Mouse (Mus musculus) left cerebral cortex, adult 11 months (tissue): ENCODE results near the gene Vegfa.
"Not testable (repeated sequence)": the region's sequence is repeated elsewhere in the genome, so short reads cannot be mapped to it uniquely, and the experiment has no call there.

Source experiments
- DNase-seq: peaks from one replicate; pipeline ENCODE4 v3.0.0; 2022; ENCODE audit warnings: low spot score

Vegfa gene

DNA sequence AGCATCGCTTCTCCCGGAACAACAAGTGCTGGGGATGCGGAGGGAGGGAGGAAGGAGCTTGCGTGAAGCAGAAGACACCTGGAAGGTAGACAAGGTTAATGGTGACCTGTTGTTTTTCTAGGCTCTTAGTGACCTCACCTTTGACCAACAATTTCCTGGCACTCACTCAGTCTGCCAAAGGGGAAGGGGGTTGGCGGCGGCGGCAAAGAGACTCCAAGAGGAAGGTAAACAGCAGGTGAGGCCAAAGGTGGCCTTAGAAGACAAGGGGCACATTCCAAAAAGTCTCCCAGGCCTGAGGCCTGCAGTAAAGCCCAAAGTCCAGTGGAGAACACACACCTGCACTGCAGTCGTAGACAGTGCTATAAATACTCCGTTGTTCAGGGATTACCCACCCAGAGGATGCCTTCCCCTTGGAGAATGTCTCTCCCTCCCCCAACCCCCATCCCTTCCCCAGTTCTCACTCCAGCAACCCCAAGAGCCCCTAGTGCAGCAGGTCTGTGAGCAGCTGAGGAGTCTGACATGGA lies 35.2 kb downstream of the Vegfa start:
- no peak for DNase-seq

DNA sequence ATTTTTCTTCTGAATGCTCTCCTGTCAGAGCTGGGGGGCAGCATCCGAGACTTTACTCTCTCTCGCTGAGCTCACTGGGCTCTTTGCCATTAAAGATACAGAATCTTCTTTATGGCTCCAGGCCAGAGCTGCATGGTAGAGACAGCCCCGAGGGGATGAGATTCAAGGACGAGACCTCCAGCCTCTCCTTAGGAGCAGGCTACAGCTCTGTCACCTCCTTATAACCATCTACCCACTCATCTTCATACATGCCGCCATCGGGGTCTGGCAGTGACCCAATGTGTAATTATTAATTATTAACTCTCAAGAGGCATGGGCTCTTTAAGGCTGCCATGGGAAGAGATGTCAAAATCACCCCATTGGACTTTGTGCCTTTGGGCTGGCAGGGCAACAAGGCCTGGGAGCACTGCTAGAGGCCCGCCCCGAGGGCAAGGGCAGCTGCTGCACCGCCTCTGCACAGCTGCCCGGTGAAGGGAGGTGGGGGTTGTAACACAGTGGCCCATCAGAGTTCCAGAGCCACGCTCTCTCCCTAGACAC lies 37.8 kb downstream of the Vegfa start:
- DNase-seq, result no peak

DNA sequence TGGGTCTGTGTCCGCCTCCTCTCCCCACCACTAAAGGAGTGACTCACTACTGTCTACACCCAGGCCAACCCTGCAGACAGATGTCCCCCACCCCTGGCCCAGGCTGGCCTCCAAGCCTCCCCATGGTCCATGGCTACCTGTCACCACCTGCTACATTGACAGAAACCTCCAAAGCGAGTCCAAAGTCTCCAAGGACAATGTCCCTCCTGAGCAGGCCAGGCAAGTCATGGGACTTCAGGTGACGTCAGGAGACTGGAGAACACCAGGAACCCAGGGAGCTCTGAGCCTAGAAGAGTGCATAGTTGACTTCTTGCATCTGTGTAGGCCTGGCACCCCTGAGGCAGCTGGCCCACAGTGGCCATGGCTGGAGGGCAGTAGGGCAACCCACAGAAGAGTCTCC lies 45.3 kb downstream of the Vegfa start:
- no peak for DNase-seq

DNA sequence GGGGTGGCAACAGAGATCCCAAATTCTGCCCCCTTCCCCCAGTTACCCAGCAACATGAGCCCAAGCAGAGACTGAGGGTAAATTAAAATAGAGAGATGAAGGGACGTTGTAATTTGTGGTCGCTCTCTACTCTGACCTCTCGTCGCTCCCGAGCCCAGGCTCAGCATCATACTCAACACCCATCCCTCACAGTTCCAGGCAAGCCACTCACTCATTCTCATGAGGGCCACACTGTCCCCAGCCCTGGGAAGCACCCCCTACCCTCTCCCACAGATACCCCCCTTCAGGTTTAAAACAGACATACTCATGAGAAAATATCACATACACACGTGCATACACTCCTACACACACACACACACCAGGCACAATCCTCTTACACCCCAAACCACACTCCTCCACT lies 45.8 kb downstream of the Vegfa start:
- DNase-seq, result no peak

DNA sequence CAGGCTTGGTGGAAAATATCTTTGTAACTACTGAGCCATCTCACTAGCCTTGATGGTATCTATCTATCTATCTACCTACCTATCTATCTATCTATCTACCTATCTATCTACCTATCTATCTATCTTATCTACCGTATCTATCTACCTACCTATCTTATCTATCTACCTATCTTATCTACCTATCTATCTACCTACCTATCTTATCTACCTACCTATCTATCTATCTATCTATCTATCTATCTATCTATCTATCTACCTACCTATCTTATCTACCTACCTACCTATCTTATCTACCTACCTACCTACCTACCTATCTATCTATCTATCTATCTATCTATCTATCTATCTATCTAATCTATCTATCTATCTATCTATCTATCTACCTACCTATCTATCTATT lies 49.0 kb downstream of the Vegfa start:
- not testable (repeated sequence) for DNase-seq

DNA sequence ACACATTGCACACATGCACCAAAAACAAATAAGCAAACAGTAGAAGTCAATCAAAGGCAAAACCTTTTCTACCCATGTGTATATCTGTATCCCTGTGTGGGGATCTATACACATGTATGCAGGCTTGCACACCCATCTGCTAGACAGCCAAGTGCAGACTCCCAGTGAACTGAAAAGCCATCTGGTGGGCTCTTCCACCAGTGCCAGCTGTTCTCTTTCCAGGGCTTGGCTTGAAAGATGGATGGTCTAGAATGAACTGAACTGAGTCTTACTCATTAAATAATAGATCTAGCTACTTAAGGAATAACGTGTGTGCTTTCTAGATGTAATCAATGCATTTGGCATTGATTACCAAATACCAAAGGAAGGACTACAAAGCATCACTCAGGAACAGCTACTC lies 50.3 kb downstream of the Vegfa start:
- no peak for DNase-seq

DNA sequence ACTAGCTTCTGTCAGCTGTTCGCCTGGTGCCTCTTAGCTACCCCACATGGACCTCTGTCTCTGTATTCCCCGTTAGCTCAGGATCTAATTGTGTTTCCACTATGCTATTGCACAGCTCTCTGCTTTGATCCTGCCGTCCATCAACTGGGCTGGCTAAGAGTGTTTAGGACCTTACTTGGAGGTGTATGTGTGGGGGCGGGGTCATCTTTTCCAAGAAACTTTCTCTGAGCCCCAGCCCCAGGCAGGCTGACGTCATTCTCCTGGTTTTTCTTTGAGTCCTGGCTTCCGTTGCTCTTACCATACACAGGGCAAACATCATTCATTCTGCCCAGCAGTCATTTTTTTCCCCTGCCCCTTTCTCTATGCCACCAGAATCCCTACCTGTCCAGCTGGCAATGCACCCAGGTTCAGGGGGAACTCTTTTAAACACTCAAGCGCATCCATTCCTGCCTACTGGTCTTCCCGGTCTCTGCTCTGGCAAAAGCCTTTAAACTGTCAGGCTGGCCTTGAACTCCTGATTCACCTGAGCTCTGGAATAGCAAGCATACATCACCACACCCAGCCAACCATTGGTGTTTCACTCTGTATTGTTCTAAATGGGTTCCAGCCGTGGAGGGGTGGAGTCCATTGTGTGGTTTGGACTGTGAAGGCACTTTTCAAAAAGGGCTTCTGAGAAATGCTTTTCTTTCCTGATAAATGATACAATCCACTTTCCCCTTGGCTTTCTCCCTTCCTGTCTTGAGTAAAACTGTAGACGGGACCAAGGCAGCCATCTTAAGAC lies 53.0 kb downstream of the Vegfa start:
- DNase-seq, result no peak

DNA sequence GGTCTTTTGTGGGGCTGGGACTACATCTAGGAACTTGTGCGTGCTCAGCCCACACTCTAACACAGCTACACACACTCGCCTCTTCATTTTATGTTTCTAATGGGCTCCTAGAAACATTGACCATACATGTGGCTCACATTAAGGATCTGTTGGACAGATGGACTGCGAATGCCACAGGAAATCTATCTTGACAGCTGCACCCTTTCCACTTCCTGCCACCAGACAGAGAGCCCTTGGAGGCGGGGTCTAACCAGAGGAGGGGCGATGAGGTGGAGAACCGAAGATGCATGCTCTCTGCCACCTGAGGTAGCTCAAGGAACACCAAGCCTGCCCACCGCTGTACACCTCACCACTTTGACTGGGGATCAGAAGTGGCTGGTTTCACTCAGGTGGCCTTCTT lies 57.7 kb downstream of the Vegfa start:
- no peak for DNase-seq

DNA sequence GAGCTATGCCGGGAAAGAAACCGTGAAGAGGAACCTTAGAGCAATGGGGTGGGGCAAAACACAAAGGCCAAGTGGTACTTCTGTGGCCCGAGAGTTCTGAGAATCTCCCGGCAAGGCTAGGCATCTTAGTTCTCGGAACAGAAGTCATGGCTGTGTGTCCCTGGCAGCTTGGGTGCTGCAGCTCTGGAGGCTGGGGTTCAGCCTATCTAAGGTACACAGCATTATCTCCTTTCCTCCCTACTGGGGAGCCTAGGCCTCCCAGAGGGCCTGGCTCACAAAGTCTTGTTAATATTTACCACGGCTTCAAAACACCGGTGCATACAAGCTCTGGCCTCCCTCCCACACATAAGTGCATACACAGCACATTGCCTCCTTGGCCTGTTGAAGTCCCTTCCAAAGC lies 59.0 kb downstream of the Vegfa start:
- no peak for DNase-seq

DNA sequence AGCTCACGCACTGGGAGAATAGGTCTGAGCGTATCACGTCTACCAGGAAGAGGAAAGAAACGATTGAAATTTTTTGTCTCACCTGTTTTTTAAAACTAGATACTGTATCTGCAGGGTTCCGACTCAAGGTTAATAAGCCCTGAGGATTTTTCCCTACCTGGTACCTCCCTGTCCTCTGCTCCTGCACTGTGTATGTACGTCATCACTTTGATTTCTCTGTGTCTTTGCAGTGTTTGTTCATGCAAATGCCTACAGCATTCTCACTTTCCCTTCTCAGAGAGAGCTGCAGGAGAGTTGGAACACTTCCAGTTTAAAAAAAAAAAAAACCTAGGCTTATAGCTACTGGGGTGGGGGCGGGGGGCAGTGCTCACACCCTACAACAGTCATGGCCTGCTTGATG lies 59.8 kb downstream of the Vegfa start:
- no peak for DNase-seq

DNA sequence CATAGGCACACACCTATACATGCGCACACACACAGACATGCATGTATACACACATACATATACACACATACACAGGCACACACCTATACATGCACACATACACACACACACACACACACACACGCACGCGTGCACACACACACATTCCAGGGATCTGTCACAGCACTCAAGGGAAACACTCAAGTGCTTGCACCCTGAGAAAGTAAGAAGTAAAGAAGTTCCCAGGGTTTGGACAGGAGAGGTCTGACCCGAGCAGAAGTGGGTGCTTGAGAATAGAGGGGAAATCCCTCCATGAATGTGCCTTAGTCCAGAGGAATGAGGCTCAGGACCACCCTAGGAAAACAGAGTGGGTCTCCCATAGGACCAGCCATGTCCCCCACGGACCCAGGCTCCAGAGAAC lies 60.4 kb downstream of the Vegfa start:
- DNase-seq, result no peak

DNA sequence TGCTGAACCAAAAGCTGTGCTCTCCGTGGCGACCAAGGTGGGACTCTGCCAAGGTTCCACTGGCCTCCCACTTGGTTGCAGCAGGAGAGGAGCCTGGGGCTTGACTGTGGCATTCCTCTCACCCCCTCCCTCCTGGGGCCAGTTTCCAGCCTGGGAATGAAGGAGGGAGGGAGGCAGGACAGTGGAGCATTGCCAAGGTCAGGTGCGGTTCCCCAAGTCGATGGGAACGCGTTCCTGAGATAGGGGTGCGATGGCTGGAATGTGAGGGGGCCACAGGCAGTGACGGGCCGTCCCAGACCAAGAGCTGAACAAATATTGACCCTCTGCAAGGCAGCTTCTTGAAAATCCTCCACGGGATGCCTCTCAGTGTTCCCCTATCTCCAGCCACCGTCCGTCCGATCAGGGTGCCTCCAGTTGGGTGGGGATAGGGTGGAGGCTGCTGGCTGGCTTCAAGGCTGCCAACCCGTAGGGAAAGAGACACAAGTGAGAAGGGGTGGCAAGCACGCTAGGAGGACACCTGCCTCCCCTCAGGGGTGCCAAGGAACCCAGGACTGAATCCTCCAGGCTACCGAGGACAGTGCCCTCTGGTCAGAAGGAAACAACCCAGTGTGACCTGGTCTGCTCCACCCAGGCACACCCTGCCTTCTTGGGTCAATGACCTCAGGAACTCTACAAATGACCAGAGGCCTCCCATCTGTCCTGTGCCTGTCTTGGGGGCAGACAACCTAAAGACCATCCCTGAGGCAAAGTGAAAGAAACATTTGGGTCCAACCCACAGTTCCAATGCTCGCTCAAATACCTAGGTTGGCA lies 61.2 kb downstream of the Vegfa start:
- DNase-seq, result no peak

DNA sequence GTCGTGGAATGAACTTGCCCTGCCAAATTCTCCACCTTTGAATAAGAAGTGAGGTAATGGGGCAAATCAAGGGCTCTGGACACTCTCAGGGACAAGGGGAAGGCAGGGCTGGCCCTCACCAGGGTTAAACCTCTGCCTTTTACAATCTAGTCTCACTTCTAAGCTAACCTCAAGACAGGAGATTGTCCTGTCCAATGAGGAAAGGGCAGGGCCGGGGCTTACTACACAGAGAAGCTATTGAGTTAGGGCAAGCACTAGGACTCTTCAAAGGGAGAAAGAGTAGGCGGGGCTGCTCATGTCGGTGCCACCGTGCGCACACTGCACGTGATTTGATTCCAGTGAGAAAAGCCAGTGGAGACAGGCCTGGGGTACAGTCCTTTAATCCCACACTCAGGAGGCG lies 62.6 kb downstream of the Vegfa start:
- DNase-seq, result no peak

DNA sequence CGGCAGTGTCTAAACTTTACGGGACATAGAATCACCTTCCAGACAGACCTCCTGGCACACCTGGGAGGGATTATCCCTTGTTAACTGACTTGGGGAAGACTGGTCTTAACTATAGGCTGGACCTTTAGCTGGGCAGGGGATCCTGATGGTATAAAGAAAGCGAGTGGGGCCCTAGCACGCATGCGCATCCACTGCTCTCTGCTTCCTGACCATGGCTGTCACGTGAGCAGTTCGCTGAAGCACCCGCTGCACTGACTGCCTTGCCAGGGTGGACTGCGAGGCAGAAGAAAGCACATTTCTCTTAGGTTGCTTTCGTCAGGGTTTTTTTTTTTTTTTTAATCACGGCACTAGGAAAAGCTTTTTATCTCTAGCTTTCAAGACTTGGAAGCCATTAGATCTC lies 63.8 kb downstream of the Vegfa start:
- no peak for DNase-seq
